In the genomic region with DNA sequence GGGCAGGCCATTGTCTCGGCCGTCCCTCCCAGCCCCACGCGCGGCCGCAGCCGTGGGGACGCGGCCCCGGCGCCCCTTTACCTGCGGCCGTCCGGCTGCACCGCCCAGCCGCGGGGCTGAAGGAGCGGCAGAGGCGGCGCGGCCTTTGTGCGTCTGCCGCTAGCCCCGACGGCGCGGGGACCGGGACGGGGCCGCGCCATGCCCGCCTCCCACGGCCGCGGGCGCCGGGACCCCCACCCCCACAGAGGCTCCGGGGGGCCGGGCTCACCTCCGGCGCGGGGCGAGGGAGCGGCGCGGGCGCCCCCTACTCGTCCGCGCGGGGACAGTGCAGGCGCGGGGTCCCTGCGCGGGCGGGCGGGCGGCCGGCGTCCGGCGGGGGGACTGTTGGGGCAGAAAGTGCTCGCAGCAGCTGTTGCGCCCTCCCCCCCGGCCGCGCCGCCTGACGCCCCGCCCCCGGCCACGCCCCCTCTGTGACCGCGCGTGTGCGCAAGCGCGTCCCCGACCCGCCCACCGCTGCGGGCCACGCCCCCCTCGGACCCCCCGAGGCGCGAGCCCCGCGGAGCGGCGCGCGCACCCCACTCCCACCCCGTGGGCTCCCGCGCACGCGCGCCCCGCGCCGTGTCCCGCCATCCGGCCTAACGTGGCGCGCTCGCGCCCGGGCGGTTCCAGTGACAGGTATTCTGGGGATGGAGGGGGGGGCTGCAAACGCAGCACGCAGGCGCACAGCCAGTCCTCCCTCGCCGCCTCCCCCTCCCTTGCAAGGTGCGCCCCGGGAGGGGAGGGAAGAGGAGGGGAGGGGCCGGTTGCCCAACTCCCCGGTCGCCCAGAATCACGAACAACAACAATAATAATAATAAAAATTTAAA, we compare ENCODE assay signal across 8 mouse cellular contexts. TPM values are rescaled to one million over a fixed set of nuclear protein-coding genes. Genes with fewer than 3 reads are reported as not detected.
DNase-seq lines count a peak whose midpoint lies in the region; ATAC-seq lines count a peak whose summit lies in the region.

No protein-coding gene starts in this region.

- DNase-seq in ZHBTc4 (ENCODE audit: low read depth, low spot score), result peak; percentile 94
- peak; percentile 90 for DNase-seq in embryo, embryonic 10 days (ENCODE audit: low spot score)
- DNase-seq in gastrocnemius, postnatal 36 days, result peak; percentile 79 to 81
- peak; percentile 98 for DNase-seq in limb, embryonic 10.5 days (ENCODE audit: low spot score)
- DNase-seq in skeletal muscle tissue, adult 2 months (ENCODE audit: low read depth, low spot score), result peak; percentile 79

- intact Hi-C loops in gastrocnemius, postnatal 36 days (cut with DNase I), result no loop called here

- no peaks in the 10 kb centered on the region for H3K9me3 ChIP-seq in intestine, embryonic 15.5 days
- H3K9me3 ChIP-seq in limb, embryonic 10.5 days (replicated peaks), result no peaks in the 10 kb centered on the region
- H3K9me3 ChIP-seq in midbrain, embryonic 12.5 days, result no peaks in the 10 kb centered on the region

- H3K4me1 ChIP-seq in intestine, embryonic 15.5 days (replicated peaks), result peaks cover 23% of the 10 kb centered on the region
- peaks cover 80% of the 10 kb centered on the region for H3K4me1 ChIP-seq in limb, embryonic 10.5 days
- peaks cover 61% of the 10 kb centered on the region for H3K4me1 ChIP-seq in midbrain, embryonic 12.5 days

- H3K27me3 ChIP-seq in intestine, embryonic 15.5 days (replicated peaks), result no peaks in the 10 kb centered on the region
- H3K27me3 ChIP-seq in limb, embryonic 10.5 days (ENCODE audit: low read depth, poor library complexity, severe bottlenecking), result no peaks in the 10 kb centered on the region
- H3K27me3 ChIP-seq in midbrain, embryonic 12.5 days, result peaks cover 14% of the 10 kb centered on the region

- WGBS in intestine, embryonic 15.5 days, result under 1% methylated on average over 102 of the region's 122 CpGs
- WGBS in limb, embryonic 10.5 days, result under 1% methylated on average over 89 of the region's 122 CpGs
- under 1% methylated on average over 56 of the region's 122 CpGs for WGBS in midbrain, embryonic 12.5 days

- peak overlapping the region; percentile 93 for H3K27ac ChIP-seq in intestine, embryonic 15.5 days
- H3K27ac ChIP-seq in limb, embryonic 10.5 days, result peak overlapping the region; percentile 100
- peak overlapping the region; percentile 87 for H3K27ac ChIP-seq in midbrain, embryonic 12.5 days (replicated peaks)

- H3K9ac ChIP-seq in intestine, embryonic 15.5 days, result peak overlapping the region; percentile 89
- H3K9ac ChIP-seq in midbrain, embryonic 12.5 days (replicated peaks), result peak overlapping the region; percentile 88

- no peaks in the 10 kb centered on the region for H3K36me3 ChIP-seq in intestine, embryonic 15.5 days
- H3K36me3 ChIP-seq in limb, embryonic 10.5 days, result peaks cover 3% of the 10 kb centered on the region; the same call in 1 of the 2 replicates
- H3K36me3 ChIP-seq in midbrain, embryonic 12.5 days, result no peaks in the 10 kb centered on the region

- H3K4me3 ChIP-seq in intestine, embryonic 15.5 days (replicated peaks), result peak overlapping the region; percentile 88
- peak overlapping the region; percentile 91 for H3K4me3 ChIP-seq in limb, embryonic 10.5 days
- peak overlapping the region; percentile 93 for H3K4me3 ChIP-seq in midbrain, embryonic 12.5 days

- peak; percentile 87 for ATAC-seq in intestine, embryonic 15.5 days
- ATAC-seq in midbrain, embryonic 12.5 days (ENCODE audit: low FRiP score, low read depth), result peak; percentile 86
- no peak for ATAC-seq in megakaryocyte-erythroid progenitor cell, adult 5-6 weeks (replicated peaks; ENCODE audit: low FRiP score, low TSS enrichment, poor library complexity, severe bottlenecking)

- peak overlapping the region; percentile 70 for H3K4me2 ChIP-seq in intestine, embryonic 15.5 days (replicated peaks)
- peak overlapping the region; percentile 71 for H3K4me2 ChIP-seq in midbrain, embryonic 12.5 days (replicated peaks)

RNA-seq across cellular contexts. Expression of a gene that starts 16.9 kb away (rescaled TPM):
- 1 to 10 TPM; 4.3 to 5.7 TPM for total RNA-seq in gastrocnemius, postnatal 36 days (2021)
- polyA plus RNA-seq in intestine, embryonic 15.5 days (2015; fragmentation: Nextera tagmentation; extraction: Ambion mirVana), result 3.3 and 3.7 TPM in 2 replicates
- 3.9 and 4.1 TPM in 2 replicates for polyA plus RNA-seq in limb, embryonic 10.5 days (2016; fragmentation: Nextera tagmentation; extraction: Ambion mirVana)
- 3.0 and 3.5 TPM in 2 replicates for polyA plus RNA-seq in midbrain, embryonic 12.5 days (2016; fragmentation: Nextera tagmentation; extraction: Ambion mirVana)
- 26.3 and 61.7 TPM in 2 replicates for total RNA-seq in megakaryocyte-erythroid progenitor cell, adult 5-6 weeks (2014; fragmentation: Nextera tagmentation)
- 16.2 and 30.3 TPM in 2 replicates for total RNA-seq in megakaryocyte-erythroid progenitor cell, adult 5-6 weeks (2017)
